Mouse (Mus musculus): ENCODE results near the gene Arfip2.

Gene Arfip2

GRCm38 (mm10) chr7:105621053-105621452 lies 19.2 kb downstream of the Arfip2 start:
- Histone ChIP-seq H3K27me3 (ENCODE audit: insufficient read depth, low read length) (no peaks in the 10 kb centered on the region), H3K4me3 (replicated peaks; ENCODE audit: low read length) (no peak overlapping the region), H3K36me3 (ENCODE audit: insufficient read depth, low read length) (peaks cover 78% of the 10 kb centered on the region), H3K9me3 (ENCODE audit: low read length) (peaks cover 43% of the 10 kb centered on the region), H3K4me1 (replicated peaks; ENCODE audit: low read depth, low read length) (peaks cover 15% of the 10 kb centered on the region)
- TF ChIP-seq NANOG (IDR thresholded peaks at IDR 0.05; ENCODE audit: borderline replicate concordance, low read length) (no peak), CTCF (conservative IDR thresholded peaks at IDR 0.05; ENCODE audit: low read length) (no peak), POU5F1 (IDR thresholded peaks at IDR 0.05; ENCODE audit: borderline replicate concordance, low read length) (no peak)

- Histone ChIP-seq H3K4me1 (replicated peaks; ENCODE audit: low read depth, low read length) (peaks cover 5% of the 10 kb centered on the region; the same call in 1 of the 2 replicates), H3K4me3 (replicated peaks; ENCODE audit: low read length) (no peak overlapping the region), H3K36me3 (ENCODE audit: insufficient read depth, low read length) (peaks cover 85% of the 10 kb centered on the region), H3K27me3 (ENCODE audit: insufficient read depth, low read length) (no peaks in the 10 kb centered on the region), H3K9me3 (ENCODE audit: low read length) (peaks cover 43% of the 10 kb centered on the region)
- TF ChIP-seq CTCF (conservative IDR thresholded peaks at IDR 0.05; ENCODE audit: low read length), result no peak
- no peak for TF ChIP-seq POU5F1 (IDR thresholded peaks at IDR 0.05; ENCODE audit: borderline replicate concordance, low read length)
- TF ChIP-seq NANOG (IDR thresholded peaks at IDR 0.05; ENCODE audit: borderline replicate concordance, low read length), result no peak
Observed at GRCm38 (mm10) chr7:105619701-105620100, 20.5 kb downstream of the Arfip2 start.

GRCm38 (mm10) chr7:105617810-105618209 lies 22.4 kb downstream of the Arfip2 start:
- Histone ChIP-seq H3K36me3 (ENCODE audit: insufficient read depth, low read length) (peaks cover 88% of the 10 kb centered on the region), H3K27me3 (ENCODE audit: insufficient read depth, low read length) (no peaks in the 10 kb centered on the region), H3K4me3 (replicated peaks; ENCODE audit: low read length) (peak overlapping the region; percentile 35; the same call in 1 of the 2 replicates), H3K4me1 (replicated peaks; ENCODE audit: low read depth, low read length) (peaks cover 5% of the 10 kb centered on the region; the same call in 1 of the 2 replicates), H3K9me3 (ENCODE audit: low read length) (peaks cover 43% of the 10 kb centered on the region)
- TF ChIP-seq CTCF (conservative IDR thresholded peaks at IDR 0.05; ENCODE audit: low read length) (no peak), NANOG (IDR thresholded peaks at IDR 0.05; ENCODE audit: borderline replicate concordance, low read length) (no peak), POU5F1 (IDR thresholded peaks at IDR 0.05; ENCODE audit: borderline replicate concordance, low read length) (no peak)

- TF ChIP-seq POU5F1 (IDR thresholded peaks at IDR 0.05; ENCODE audit: borderline replicate concordance, low read length) (no peak), NANOG (IDR thresholded peaks at IDR 0.05; ENCODE audit: borderline replicate concordance, low read length) (no peak), CTCF (conservative IDR thresholded peaks at IDR 0.05; ENCODE audit: low read length) (no peak)
- no peak overlapping the region for H3K4me3 ChIP-seq (replicated peaks; ENCODE audit: low read length)
- H3K9me3 ChIP-seq (ENCODE audit: low read length), result peaks cover 43% of the 10 kb centered on the region
- H3K4me1 ChIP-seq (replicated peaks; ENCODE audit: low read depth, low read length), result peaks cover 5% of the 10 kb centered on the region; the same call in 1 of the 2 replicates
- no peaks in the 10 kb centered on the region for H3K27me3 ChIP-seq (ENCODE audit: insufficient read depth, low read length)
- H3K36me3 ChIP-seq (ENCODE audit: insufficient read depth, low read length), result peaks cover 93% of the 10 kb centered on the region
Observed at GRCm38 (mm10) chr7:105616561-105616960, 23.7 kb downstream of the Arfip2 start.

- Histone ChIP-seq H3K4me3 (replicated peaks; ENCODE audit: low read length) (no peak overlapping the region), H3K27me3 (ENCODE audit: insufficient read depth, low read length) (no peaks in the 10 kb centered on the region), H3K36me3 (ENCODE audit: insufficient read depth, low read length) (peaks cover 94% of the 10 kb centered on the region), H3K9me3 (ENCODE audit: low read length) (peaks cover 39% of the 10 kb centered on the region), H3K4me1 (replicated peaks; ENCODE audit: low read depth, low read length) (peaks cover 5% of the 10 kb centered on the region; the same call in 1 of the 2 replicates)
- no peak for TF ChIP-seq NANOG (IDR thresholded peaks at IDR 0.05; ENCODE audit: borderline replicate concordance, low read length)
- TF ChIP-seq POU5F1 (IDR thresholded peaks at IDR 0.05; ENCODE audit: borderline replicate concordance, low read length), result no peak
- no peak for TF ChIP-seq CTCF (conservative IDR thresholded peaks at IDR 0.05; ENCODE audit: low read length)
Observed at GRCm38 (mm10) chr7:105615720-105616119, 24.5 kb downstream of the Arfip2 start.

- H3K9me3 ChIP-seq (ENCODE audit: low read length), result peaks cover 26% of the 10 kb centered on the region
- TF ChIP-seq NANOG (IDR thresholded peaks at IDR 0.05; ENCODE audit: borderline replicate concordance, low read length) (no peak), CTCF (conservative IDR thresholded peaks at IDR 0.05; ENCODE audit: low read length) (no peak), POU5F1 (IDR thresholded peaks at IDR 0.05; ENCODE audit: borderline replicate concordance, low read length) (no peak)
- H3K4me1 ChIP-seq (replicated peaks; ENCODE audit: low read depth, low read length), result peaks cover 5% of the 10 kb centered on the region; the same call in 1 of the 2 replicates
- no peak overlapping the region for H3K4me3 ChIP-seq (replicated peaks; ENCODE audit: low read length)
- H3K27me3 ChIP-seq (ENCODE audit: insufficient read depth, low read length), result no peaks in the 10 kb centered on the region
- peaks cover 83% of the 10 kb centered on the region for H3K36me3 ChIP-seq (ENCODE audit: insufficient read depth, low read length)
Observed at GRCm38 (mm10) chr7:105614400-105614799, 25.8 kb downstream of the Arfip2 start.

GRCm38 (mm10) chr7:105611767-105612166 lies 28.4 kb downstream of the Arfip2 start:
- no peaks in the 10 kb centered on the region for H3K9me3 ChIP-seq (ENCODE audit: low read length)
- TF ChIP-seq POU5F1 (IDR thresholded peaks at IDR 0.05; ENCODE audit: borderline replicate concordance, low read length), result no peak
- no peak for TF ChIP-seq CTCF (conservative IDR thresholded peaks at IDR 0.05; ENCODE audit: low read length)
- TF ChIP-seq NANOG (IDR thresholded peaks at IDR 0.05; ENCODE audit: borderline replicate concordance, low read length), result no peak
- no peak overlapping the region for H3K4me3 ChIP-seq (replicated peaks; ENCODE audit: low read length)
- H3K36me3 ChIP-seq (ENCODE audit: insufficient read depth, low read length), result peaks cover 57% of the 10 kb centered on the region
- no peaks in the 10 kb centered on the region for H3K4me1 ChIP-seq (replicated peaks; ENCODE audit: low read depth, low read length)
- no peaks in the 10 kb centered on the region for H3K27me3 ChIP-seq (ENCODE audit: insufficient read depth, low read length)

- Histone ChIP-seq H3K27me3 (ENCODE audit: insufficient read depth, low read length) (no peaks in the 10 kb centered on the region), H3K9me3 (ENCODE audit: low read length) (no peaks in the 10 kb centered on the region), H3K4me3 (replicated peaks; ENCODE audit: low read length) (no peak overlapping the region), H3K4me1 (replicated peaks; ENCODE audit: low read depth, low read length) (0 out of 2 replicates have a peak, but pooled peaks cover under 1% of the 10 kb centered on the region), H3K36me3 (ENCODE audit: insufficient read depth, low read length) (peaks cover 28% of the 10 kb centered on the region)
- no peak for TF ChIP-seq NANOG (IDR thresholded peaks at IDR 0.05; ENCODE audit: borderline replicate concordance, low read length)
- TF ChIP-seq POU5F1 (IDR thresholded peaks at IDR 0.05; ENCODE audit: borderline replicate concordance, low read length), result no peak
- TF ChIP-seq CTCF (conservative IDR thresholded peaks at IDR 0.05; ENCODE audit: low read length), result no peak
Observed at GRCm38 (mm10) chr7:105608467-105608866, 31.7 kb downstream of the Arfip2 start.
